Mouse (Mus musculus) limb, embryonic 14.5 days (tissue): Measurements from ENCODE around the gene Gm2696. TPM values are rescaled to one million over a fixed set of nuclear protein-coding genes. Genes with fewer than 3 reads are reported as not detected.

Experiments
- ATAC-seq: fragments of 200-750 bp; cut with Nextera tagmentation; 2 replicates; pipeline ENCODE4 v1.8.0; 2017; ENCODE audit warnings: low read depth, moderate number of reproducible peaks, moderate TSS enrichment; ENCODE audit not compliant: low FRiP score
- DNase-seq: peaks from one replicate; pipeline ENCODE4 v3.0.0-alpha.2; 2015; ENCODE audit warnings: low spot score
- H3K27ac ChIP-seq: fragments of 300-500 bp; sonication (generic); replicated peaks from 2 replicates; pipeline ENCODE4 v1.5.1; 2014; ENCODE audit warnings: low read depth, mild to moderate bottlenecking, low read length, moderate library complexity, mixed read lengths
- H3K27me3 ChIP-seq: fragments of 300-500 bp; sonication (generic); 2 replicates; pipeline ENCODE4 v1.6.1; 2014; ENCODE audit warnings: low read length, mixed read lengths; ENCODE audit not compliant: control insufficient read depth, insufficient read depth
- H3K36me3 ChIP-seq: fragments of 300-500 bp; sonication (generic); 2 replicates; pipeline ENCODE4 v1.6.1; 2014; ENCODE audit warnings: mild to moderate bottlenecking, low read length, moderate library complexity, mixed read lengths; ENCODE audit not compliant: control insufficient read depth, insufficient read depth
- H3K4me1 ChIP-seq: fragments of 300-500 bp; sonication (generic); 2 replicates; pipeline ENCODE4 v1.6.1; 2014; ENCODE audit warnings: antibody characterized with exemption, low read length, mixed read lengths; ENCODE audit not compliant: control insufficient read depth, insufficient read depth
- H3K4me2 ChIP-seq: fragments of 300-500 bp; sonication (generic); replicated peaks from 2 replicates; pipeline ENCODE4 v1.6.1; 2014; ENCODE audit warnings: low read depth, mild to moderate bottlenecking, low read length, moderate library complexity; ENCODE audit not compliant: severe bottlenecking
- H3K4me3 ChIP-seq: fragments of 300-500 bp; sonication (generic); replicated peaks from 2 replicates; pipeline ENCODE4 v1.5.1; 2014; ENCODE audit warnings: low read length
- H3K9ac ChIP-seq: fragments of 300-500 bp; sonication (generic); 2 replicates; pipeline ENCODE4 v1.6.1; 2014; ENCODE audit warnings: mild to moderate bottlenecking, low read depth, low read length, moderate library complexity; ENCODE audit not compliant: severe bottlenecking
- H3K9me3 ChIP-seq: fragments of 300-500 bp; sonication (generic); 2 replicates; pipeline ENCODE4 v1.6.1; 2016; ENCODE audit warnings: low read length; ENCODE audit not compliant: control insufficient read depth
- POLR2A ChIP-seq: fragments of 200-500 bp; IDR thresholded peaks from 2 replicates; pipeline ENCODE4 v1.8.0; 2012; ENCODE audit warnings: inconsistent platforms, mild to moderate bottlenecking, moderate library complexity, borderline replicate concordance; ENCODE audit not compliant: insufficient read depth, insufficient read length; ENCODE audit errors: extremely low read depth
- WGBS: fragments of 180-500 bp; shearing (Covaris S2); extraction: QIAGEN DNeasy Blood & Tissue Kit; methylation state at CpG from one replicate; pipeline ENCODE4 v1.1.7; 2014; 5-methylcytosine and 5-hydroxymethylcytosine counted together
- polyA plus RNA-seq, 2 experiments: library from polyadenylated mRNA; depleted of rRNA in 1 of 2; stranded (reverse) in 1 of 2; unstranded in 1 of 2; fragments of >200 nt; fragmentation: Nextera tagmentation in 1 of 2; extraction: Ambion mirVana in 1 of 2; gene quantifications; 2 replicates each; pipeline versions ENCODE4 v1.2.1 to v1.2.3; 2012 to 2014

The Gm2696 gene
- polyA plus RNA-seq, 2 experiments = 0.25 TPM; not detected in 1

- Histone ChIP-seq H3K27ac (no peak within 1 kb of the TSS), H3K4me1 (no peaks in the 10 kb centered on the region), H3K9ac (no peak within 1 kb of the TSS), H3K27me3 (no peaks in the 10 kb centered on the region), H3K4me2 (no peak within 1 kb of the TSS), H3K4me3 (no peak within 1 kb of the TSS), H3K36me3 (no peaks in the 10 kb centered on the region), H3K9me3 (no peaks in the 10 kb centered on the region)
- TF ChIP-seq POLR2A = no peak
- WGBS = 64% methylated on average over 8 of the region's 9 CpGs
- DNase-seq = no peak
- ATAC-seq = no peak
Measured at GRCm38 (mm10) chr10:77835647-77836046, 21.2 kb downstream of the Gm2696 start, which contains the start of gene Krtap10-10. Gene Krtap10-10, plus strand, starts transcription at chr10:77835947.

- ATAC-seq (no peak), DNase-seq (no peak)
- WGBS = 69% methylated on average over 6 of the region's 6 CpGs
- Histone ChIP-seq H3K27me3 (no peaks in the 10 kb centered on the region), H3K4me1 (no peaks in the 10 kb centered on the region), H3K9me3 (peaks cover 8% of the 10 kb centered on the region; the same call in 1 of the 2 replicates), H3K36me3 (no peaks in the 10 kb centered on the region), H3K9ac (no peak overlapping the region), H3K4me3 (no peak overlapping the region), H3K4me2 (no peak overlapping the region), H3K27ac (no peak overlapping the region)
- TF ChIP-seq POLR2A = no peak
Measured at GRCm38 (mm10) chr10:77839006-77839405, 24.5 kb downstream of the Gm2696 start.

- Histone ChIP-seq H3K9ac (no peak within 1 kb of the TSS), H3K27me3 (no peaks in the 10 kb centered on the region), H3K4me3 (no peak within 1 kb of the TSS), H3K36me3 (no peaks in the 10 kb centered on the region), H3K27ac (no peak within 1 kb of the TSS), H3K4me1 (no peaks in the 10 kb centered on the region), H3K4me2 (no peak within 1 kb of the TSS), H3K9me3 (peaks cover 10% of the 10 kb centered on the region; the same call in 1 of the 2 replicates)
- DNase-seq (no peak), ATAC-seq (no peak)
- 64% methylated on average over 3 of the region's 3 CpGs for WGBS
- TF ChIP-seq POLR2A = no peak
Measured at GRCm38 (mm10) chr10:77846503-77846902, 32.0 kb downstream of the Gm2696 start, which contains the start of gene Gm36176. Gene Gm36176, plus strand, starts transcription at chr10:77846803.

- no peak for TF ChIP-seq POLR2A
- Histone ChIP-seq H3K9me3 (peaks cover 10% of the 10 kb centered on the region; the same call in 1 of the 2 replicates), H3K9ac (no peak overlapping the region)
Measured at GRCm38 (mm10) chr10:77846961-77847360, 32.5 kb downstream of the Gm2696 start.

GRCm38 (mm10) chr10:77847538-77847937 lies 33.1 kb downstream of the Gm2696 start:
- no peak overlapping the region for H3K27ac ChIP-seq
- H3K27me3 ChIP-seq = no peaks in the 10 kb centered on the region
- no peak overlapping the region for H3K4me3 ChIP-seq
- TF ChIP-seq POLR2A = no peak
- peaks cover 10% of the 10 kb centered on the region; the same call in 1 of the 2 replicates for H3K9me3 ChIP-seq
- H3K9ac ChIP-seq = no peak overlapping the region
- WGBS = 78% methylated on average over 2 of the region's 2 CpGs
- H3K4me2 ChIP-seq = no peak overlapping the region
- DNase-seq = no peak
- no peaks in the 10 kb centered on the region for H3K4me1 ChIP-seq
- no peak for ATAC-seq
- no peaks in the 10 kb centered on the region for H3K36me3 ChIP-seq

More at GRCm38 (mm10) chr10:77846961-77847360, 32.5 kb downstream of the Gm2696 start:
- Histone ChIP-seq H3K36me3 (no peaks in the 10 kb centered on the region), H3K4me3 (no peak overlapping the region), H3K27ac (no peak overlapping the region), H3K4me2 (no peak overlapping the region), H3K27me3 (no peaks in the 10 kb centered on the region), H3K4me1 (no peaks in the 10 kb centered on the region)
- WGBS = 24% methylated on average over 2 of the region's 2 CpGs
- ATAC-seq (no peak), DNase-seq (no peak)
